Mouse (Mus musculus): ENCODE data around the gene Tmem129. TPM values are rescaled to one million over a fixed set of nuclear protein-coding genes. Genes with fewer than 3 reads are reported as not detected.

Tmem129 gene
- polyA plus RNA-seq, 1 experiment from 2014 or later, result 26.4 TPM

DNA sequence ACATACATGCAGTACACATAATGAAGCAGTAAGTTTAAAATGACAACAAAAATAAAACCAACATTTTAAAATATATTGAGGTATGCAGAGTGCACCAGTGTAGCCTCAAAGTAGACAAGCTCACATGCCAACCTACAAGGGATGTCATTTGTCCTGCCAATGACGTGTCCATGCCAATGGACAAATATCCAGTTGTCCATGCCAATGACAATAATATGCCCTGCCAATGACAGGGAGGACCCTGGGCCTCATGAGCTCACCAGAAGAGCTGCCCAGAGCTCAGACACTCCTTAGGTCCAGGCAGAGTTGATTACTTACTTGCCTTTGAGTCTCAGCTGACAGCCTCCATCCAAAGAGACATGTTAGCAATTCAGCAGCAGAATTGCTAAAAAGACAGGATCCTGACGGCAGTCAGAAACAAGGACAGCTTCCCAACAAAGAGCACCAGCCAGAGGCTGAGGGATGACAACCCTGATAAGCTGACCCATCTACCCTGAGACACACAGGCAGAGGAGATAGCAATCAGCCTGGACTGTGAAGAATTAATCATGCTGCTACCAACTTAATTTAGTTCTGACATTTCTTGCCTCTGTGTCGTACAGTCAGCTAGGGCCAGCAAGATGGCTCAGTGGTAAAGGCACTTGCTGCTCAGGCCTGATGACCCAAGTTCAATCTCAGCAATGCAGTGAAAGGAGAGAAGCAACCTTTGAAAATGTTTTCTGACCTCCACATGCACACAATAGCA, 20.4 kb downstream of the Tmem129 start:
- DNase-seq (ENCODE audit: low spot score) (no peak), ATAC-seq (replicated peaks; ENCODE audit: low FRiP score, low read depth) (no peak)
- H3K9ac ChIP-seq (ENCODE audit: low read depth, low read length), result no peak overlapping the region
- no peaks in the 10 kb centered on the region for H3K4me1 ChIP-seq (replicated peaks; ENCODE audit: insufficient read depth, low read length)
- H3K27me3 ChIP-seq (ENCODE audit: insufficient read depth, low read length), result no peaks in the 10 kb centered on the region
- H3K27ac ChIP-seq, result no peak overlapping the region
- H3K4me3 ChIP-seq (replicated peaks; ENCODE audit: low read depth, low read length), result no peak overlapping the region
- no peak for TF ChIP-seq CTCF (IDR thresholded peaks at IDR 0.05; ENCODE audit: low read depth)
- H3K9me3 ChIP-seq (replicated peaks; ENCODE audit: low read length), result no peaks in the 10 kb centered on the region
- H3K36me3 ChIP-seq (ENCODE audit: insufficient read depth, low read length), result peaks cover 18% of the 10 kb centered on the region; the same call in 1 of the 2 replicates
- 82% methylated on average over 3 of the region's 3 CpGs for WGBS
- H3K4me2 ChIP-seq (ENCODE audit: low read length), result no peak overlapping the region

DNA sequence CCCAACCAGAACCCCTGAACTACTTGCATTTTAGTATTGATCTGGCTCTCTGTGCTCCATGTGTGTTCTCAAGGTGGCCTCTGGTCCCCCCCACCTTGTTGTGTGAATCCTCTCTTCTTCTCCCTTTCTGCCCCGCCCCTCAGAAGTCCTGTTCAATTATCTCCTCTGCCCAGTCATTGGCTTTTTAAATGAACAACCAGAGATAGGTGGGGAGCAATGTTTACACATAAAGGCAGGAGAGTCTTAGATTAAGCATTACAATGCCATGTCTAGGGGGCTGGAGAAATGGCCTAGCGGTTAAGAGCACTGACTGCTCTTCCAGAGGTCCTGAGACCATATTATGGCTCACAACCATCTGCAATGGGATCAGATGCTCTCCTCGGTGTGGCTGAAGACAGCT, 22.9 kb downstream of the Tmem129 start:
- 95% methylated on average over 3 of the region's 3 CpGs for WGBS
- Histone ChIP-seq H3K4me1 (replicated peaks; ENCODE audit: insufficient read depth, low read length) (no peaks in the 10 kb centered on the region), H3K9ac (ENCODE audit: low read depth, low read length) (no peak overlapping the region), H3K4me2 (ENCODE audit: low read length) (no peak overlapping the region), H3K36me3 (ENCODE audit: insufficient read depth, low read length) (0 out of 2 replicates have a peak, but pooled peaks cover 10% of the 10 kb centered on the region), H3K4me3 (replicated peaks; ENCODE audit: low read depth, low read length) (no peak overlapping the region), H3K27me3 (ENCODE audit: insufficient read depth, low read length) (no peaks in the 10 kb centered on the region), H3K9me3 (replicated peaks; ENCODE audit: low read length) (no peaks in the 10 kb centered on the region), H3K27ac (no peak overlapping the region)
- TF ChIP-seq CTCF (IDR thresholded peaks at IDR 0.05; ENCODE audit: low read depth), result no peak
- no peak for ATAC-seq (replicated peaks; ENCODE audit: low FRiP score, low read depth)
- no peak for DNase-seq (ENCODE audit: low spot score)

DNA sequence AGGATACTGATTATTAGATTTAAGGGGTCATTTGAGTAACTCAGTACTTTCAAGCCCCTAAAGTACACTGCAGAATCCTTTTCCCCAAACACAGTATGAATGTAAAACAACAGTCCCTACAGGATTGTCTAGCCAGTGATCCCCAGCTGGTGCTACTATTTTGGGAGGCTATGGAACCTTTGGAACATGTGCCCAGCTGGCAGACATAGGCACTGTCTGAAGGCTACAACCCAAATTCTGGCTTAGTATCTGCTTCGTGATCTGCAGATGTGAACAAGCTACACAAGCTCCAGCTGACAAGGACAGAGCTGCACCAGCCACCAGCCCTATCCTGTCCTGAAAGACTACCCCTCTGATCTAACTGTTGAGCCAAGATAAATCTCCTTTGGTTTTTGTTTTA, 25.7 kb downstream of the Tmem129 start:
- no peak overlapping the region for H3K4me3 ChIP-seq (replicated peaks; ENCODE audit: low read depth, low read length)
- no peak overlapping the region for H3K4me2 ChIP-seq (ENCODE audit: low read length)
- no peak for TF ChIP-seq CTCF (IDR thresholded peaks at IDR 0.05; ENCODE audit: low read depth)
- no peaks in the 10 kb centered on the region for H3K27me3 ChIP-seq (ENCODE audit: insufficient read depth, low read length)
- H3K27ac ChIP-seq, result no peak overlapping the region
- WGBS, result 73% methylated on average over 1 of the region's 1 CpGs
- ATAC-seq (replicated peaks; ENCODE audit: low FRiP score, low read depth), result no peak
- H3K36me3 ChIP-seq (ENCODE audit: insufficient read depth, low read length), result no peaks in the 10 kb centered on the region
- DNase-seq (ENCODE audit: low spot score), result no peak
- no peak overlapping the region for H3K9ac ChIP-seq (ENCODE audit: low read depth, low read length)
- H3K4me1 ChIP-seq (replicated peaks; ENCODE audit: insufficient read depth, low read length), result peaks cover 7% of the 10 kb centered on the region; the same call in 1 of the 2 replicates
- no peaks in the 10 kb centered on the region for H3K9me3 ChIP-seq (replicated peaks; ENCODE audit: low read length)

- WGBS, result 53% methylated on average over 4 of the region's 4 CpGs
- peak overlapping the region; percentile 14; the same call in 1 of the 2 replicates for H3K9ac ChIP-seq (ENCODE audit: low read depth, low read length)
Observed at GRCm38 (mm10) chr5:33630615-33631014, 27.6 kb downstream of the Tmem129 start.

GRCm38 (mm10) chr5:33630061-33630460, 28.2 kb downstream of the Tmem129 start:
- ATAC-seq (replicated peaks; ENCODE audit: low FRiP score, low read depth), result 0 out of 2 replicates have a peak, but pooled peaks have one; percentile 4
- peaks cover 7% of the 10 kb centered on the region; the same call in 1 of the 2 replicates for H3K4me1 ChIP-seq (replicated peaks; ENCODE audit: insufficient read depth, low read length)
- TF ChIP-seq CTCF (IDR thresholded peaks at IDR 0.05; ENCODE audit: low read depth), result no peak

More at GRCm38 (mm10) chr5:33630615-33631014, 27.6 kb downstream of the Tmem129 start:
- H3K4me3 ChIP-seq (replicated peaks; ENCODE audit: low read depth, low read length), result no peak overlapping the region
- peaks cover 7% of the 10 kb centered on the region; the same call in 1 of the 2 replicates for H3K4me1 ChIP-seq (replicated peaks; ENCODE audit: insufficient read depth, low read length)
- H3K9me3 ChIP-seq (replicated peaks; ENCODE audit: low read length), result no peaks in the 10 kb centered on the region
- ATAC-seq (replicated peaks; ENCODE audit: low FRiP score, low read depth) (no peak), DNase-seq (ENCODE audit: low spot score) (no peak)
- no peaks in the 10 kb centered on the region for H3K36me3 ChIP-seq (ENCODE audit: insufficient read depth, low read length)
- H3K27me3 ChIP-seq (ENCODE audit: insufficient read depth, low read length), result no peaks in the 10 kb centered on the region
- no peak for TF ChIP-seq CTCF (IDR thresholded peaks at IDR 0.05; ENCODE audit: low read depth)
- peak overlapping the region; percentile 68 for H3K4me2 ChIP-seq (ENCODE audit: low read length)
- H3K27ac ChIP-seq, result no peak overlapping the region

DNA sequence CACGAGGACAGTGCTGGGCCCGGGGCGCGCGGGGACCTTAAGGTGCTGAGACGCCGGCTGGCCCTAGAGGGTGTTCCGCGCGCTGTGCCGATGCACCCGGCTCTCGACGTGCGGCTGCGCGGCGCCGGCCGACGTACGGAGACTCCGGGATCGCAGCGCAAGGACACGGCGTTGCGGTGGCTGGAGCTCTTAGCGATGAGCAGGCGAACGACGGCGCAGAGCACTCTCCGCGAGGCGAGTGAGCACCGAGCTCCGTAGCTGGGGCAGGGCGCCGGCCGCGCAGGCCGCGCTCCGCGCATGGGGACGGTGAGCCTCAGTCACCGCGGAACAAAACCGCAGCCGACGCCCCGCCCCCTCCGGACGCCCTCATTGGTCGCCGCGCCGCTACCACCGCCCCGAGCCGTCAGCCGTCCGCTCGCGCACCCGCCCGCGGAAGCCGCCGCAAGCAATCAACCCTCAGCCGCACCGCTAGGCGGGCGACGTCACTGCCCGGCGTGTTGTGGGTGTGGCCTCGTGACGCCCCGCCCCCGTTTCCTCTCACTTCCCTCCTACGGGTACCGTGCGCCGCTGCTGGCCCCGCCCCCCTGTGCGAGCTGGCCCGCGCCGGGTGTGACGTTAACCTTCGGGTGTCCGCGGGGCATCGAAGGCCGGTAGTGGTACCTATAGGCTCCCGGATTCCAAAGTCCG, 28.8 kb downstream of the Tmem129 start, which contains the start of the genes Fam53a and Gm9903:
Gene Fam53a (minus strand): TSS at position 335 of the 687 bp plus-strand sequence.
Gene Gm9903 (plus strand): TSS at position 625 of the 687 bp plus-strand sequence.
- DNase-seq (ENCODE audit: low spot score) (peak; percentile 98), ATAC-seq (replicated peaks; ENCODE audit: low FRiP score, low read depth) (peak; percentile 98)
- H3K4me3 ChIP-seq (replicated peaks; ENCODE audit: low read depth, low read length), result peak within 1 kb of the TSS; percentile 86
- H3K9ac ChIP-seq (ENCODE audit: low read depth, low read length), result peak within 1 kb of the TSS; percentile 83
- no peaks in the 10 kb centered on the region for H3K9me3 ChIP-seq (replicated peaks; ENCODE audit: low read length)
- peaks cover 7% of the 10 kb centered on the region; the same call in 1 of the 2 replicates for H3K4me1 ChIP-seq (replicated peaks; ENCODE audit: insufficient read depth, low read length)
- no peaks in the 10 kb centered on the region for H3K27me3 ChIP-seq (ENCODE audit: insufficient read depth, low read length)
- peak within 1 kb of the TSS; percentile 68 for H3K4me2 ChIP-seq (ENCODE audit: low read length)
- H3K36me3 ChIP-seq (ENCODE audit: insufficient read depth, low read length), result no peaks in the 10 kb centered on the region
- no peak for TF ChIP-seq CTCF (IDR thresholded peaks at IDR 0.05; ENCODE audit: low read depth)
- H3K27ac ChIP-seq, result peak within 1 kb of the TSS; percentile 93
- under 1% methylated on average over 90 of the region's 99 CpGs for WGBS

More at GRCm38 (mm10) chr5:33630061-33630460, 28.2 kb downstream of the Tmem129 start:
- H3K27me3 ChIP-seq (ENCODE audit: insufficient read depth, low read length), result no peaks in the 10 kb centered on the region
- H3K9me3 ChIP-seq (replicated peaks; ENCODE audit: low read length), result no peaks in the 10 kb centered on the region
- WGBS, result under 1% methylated on average over 9 of the region's 9 CpGs
- peak overlapping the region; percentile 67 for H3K27ac ChIP-seq
- H3K4me3 ChIP-seq (replicated peaks; ENCODE audit: low read depth, low read length), result peak overlapping the region; percentile 86
- H3K4me2 ChIP-seq (ENCODE audit: low read length), result peak overlapping the region; percentile 68
- DNase-seq (ENCODE audit: low spot score), result no peak
- H3K36me3 ChIP-seq (ENCODE audit: insufficient read depth, low read length), result no peaks in the 10 kb centered on the region
- peak overlapping the region; percentile 14 for H3K9ac ChIP-seq (ENCODE audit: low read depth, low read length)
